Mouse (Mus musculus): ENCODE data around the gene Ing5.

- TF ChIP-seq CTCF (IDR thresholded peaks at IDR 0.05; ENCODE audit: extremely low read depth, insufficient read depth, insufficient read length, insufficient replicate concordance) (no peak), POLR2A (IDR thresholded peaks at IDR 0.05; ENCODE audit: low read depth, low read length) (no peak)
These were observed 55.9 kb downstream of the Ing5 start for GRCm38 (mm10) chr1:93859619-93860018.

All from spleen, adult 2 months (tissue).